8 mouse cellular contexts compared by ENCODE assay signal in genomic region chr14:30951154-30951825, GRCm38 (mm10). TPM values are rescaled to one million over a fixed set of nuclear protein-coding genes. Genes with fewer than 3 reads are reported as not detected.
DNase-seq lines count a peak whose midpoint lies in the region; ATAC-seq and TF ChIP-seq lines count a peak whose summit lies in the region.

TSS of gene Nek4 (plus strand) at chr14:30951377.

- H3K36me3 ChIP-seq in forebrain, embryonic 10.5 days (replicated peaks), result peaks cover 12% of the 10 kb centered on the region
- H3K36me3 ChIP-seq in heart, embryonic 15.5 days, result no peaks in the 10 kb centered on the region
- no peaks in the 10 kb centered on the region; the same call in 1 of the 2 replicates for H3K36me3 ChIP-seq in liver, embryonic 14.5 days (replicated peaks; ENCODE audit: control insufficient read depth, insufficient read depth, low read depth)
- no peaks in the 10 kb centered on the region for H3K36me3 ChIP-seq in neural tube, embryonic 11.5 days (ENCODE audit: control insufficient read depth, insufficient read depth, low read length)
- H3K36me3 ChIP-seq in stomach, postnatal 0 days (ENCODE audit: control insufficient read depth, insufficient read depth, low read length), result no peaks in the 10 kb centered on the region

- ATAC-seq in heart, embryonic 15.5 days (replicated peaks; ENCODE audit: insufficient number of reproducible peaks, insufficient read depth, low FRiP score, low read depth), result peak; percentile 99
- ATAC-seq in liver, embryonic 14.5 days (ENCODE audit: insufficient read depth), result peak; percentile 100
- peak; percentile 97 for ATAC-seq in neural tube, embryonic 11.5 days (ENCODE audit: insufficient read depth, low FRiP score, low TSS enrichment)
- peak; percentile 99 for ATAC-seq in stomach, postnatal 0 days (ENCODE audit: low FRiP score, low TSS enrichment)

- peak; percentile 96 for DNase-seq in CD8-positive naive resting alpha-beta T cell, adult 2 months (ENCODE audit: low read depth in 2 of 2, low spot score in 2 of 2)
- DNase-seq in c-Kit-positive CD71-negative TER-119-negative erythroid progenitor cells, embryonic 14.5 days (ENCODE audit: low read depth), result peak; percentile 89
- DNase-seq in forebrain, embryonic 10.5 days (ENCODE audit: extremely low spot score, low spot score), result peak; percentile 97
- DNase-seq in kidney, postnatal 25 days, result peak; percentile 95 to 98
- peak; percentile 93 for DNase-seq in liver, embryonic 14.5 days (ENCODE audit: low read depth in 3 of 3, low spot score in 3 of 3)
- DNase-seq in neural tube, embryonic 11.5 days (ENCODE audit: low spot score), result peak; percentile 95
- DNase-seq in stomach, postnatal 0 days (ENCODE audit: low spot score), result peak; percentile 96

- no peak for TF ChIP-seq EP300 in liver, embryonic 14.5 days (IDR thresholded peaks at IDR 0.05; ENCODE audit: low read depth)
- no peak for TF ChIP-seq EP300 in stomach, postnatal 0 days (optimal IDR thresholded peaks at IDR 0.05)

- peak within 1 kb of the TSS; percentile 86 for H3K27ac ChIP-seq in forebrain, embryonic 10.5 days
- H3K27ac ChIP-seq in heart, embryonic 15.5 days, result peak within 1 kb of the TSS; percentile 62; the same call in 1 of the 2 replicates
- H3K27ac ChIP-seq in liver, embryonic 14.5 days, result peak within 1 kb of the TSS; percentile 56
- 0 out of 2 replicates have a peak within 1 kb of the TSS, but pooled peaks have one; percentile 20 for H3K27ac ChIP-seq in neural tube, embryonic 11.5 days (ENCODE audit: low read depth, low read length)
- peak within 1 kb of the TSS; percentile 71 for H3K27ac ChIP-seq in stomach, postnatal 0 days (replicated peaks)

- peak; percentile 59 for TF ChIP-seq CTCF in liver, embryonic 14.5 days (IDR thresholded peaks at IDR 0.05; ENCODE audit: low read depth)
- peak; percentile 49 for TF ChIP-seq CTCF in stomach, postnatal 0 days (IDR thresholded peaks at IDR 0.05; ENCODE audit: low read depth)

- H3K4me3 ChIP-seq in forebrain, embryonic 10.5 days, result peak within 1 kb of the TSS; percentile 78
- H3K4me3 ChIP-seq in heart, embryonic 15.5 days, result peak within 1 kb of the TSS; percentile 85
- peak within 1 kb of the TSS; percentile 78 to 85 for H3K4me3 ChIP-seq in liver, embryonic 14.5 days (ENCODE audit: insufficient read depth in 1 of 2, low read depth in 2 of 2, low read length in 2 of 2)
- peak within 1 kb of the TSS; percentile 71 for H3K4me3 ChIP-seq in neural tube, embryonic 11.5 days (ENCODE audit: low read depth, low read length)
- peak within 1 kb of the TSS; percentile 75 for H3K4me3 ChIP-seq in stomach, postnatal 0 days (ENCODE audit: low read depth, low read length)

- under 1% methylated on average over 57 of the region's 57 CpGs for WGBS in forebrain, embryonic 10.5 days
- WGBS in heart, embryonic 15.5 days, result under 1% methylated on average over 57 of the region's 57 CpGs
- WGBS in liver, embryonic 14.5 days (ENCODE audit: insufficient replicate concordance), result under 1% methylated on average over 55 of the region's 57 CpGs
- under 1% methylated on average over 57 of the region's 57 CpGs for WGBS in neural tube, embryonic 11.5 days
- under 1% methylated on average over 57 of the region's 57 CpGs for WGBS in stomach, postnatal 0 days

- H3K4me2 ChIP-seq in heart, embryonic 15.5 days, result peak within 1 kb of the TSS; percentile 88
- peak within 1 kb of the TSS; percentile 87 for H3K4me2 ChIP-seq in liver, embryonic 14.5 days (ENCODE audit: low read depth)
- peak within 1 kb of the TSS; percentile 72 for H3K4me2 ChIP-seq in neural tube, embryonic 11.5 days (ENCODE audit: low read depth)
- peak within 1 kb of the TSS; percentile 86 for H3K4me2 ChIP-seq in stomach, postnatal 0 days (replicated peaks; ENCODE audit: low read depth)

- H3K9ac ChIP-seq in heart, embryonic 15.5 days, result peak within 1 kb of the TSS; percentile 78
- peak within 1 kb of the TSS; percentile 83 for H3K9ac ChIP-seq in liver, embryonic 14.5 days (replicated peaks)
- peak within 1 kb of the TSS; percentile 80 for H3K9ac ChIP-seq in neural tube, embryonic 11.5 days (ENCODE audit: low read length)
- H3K9ac ChIP-seq in stomach, postnatal 0 days (ENCODE audit: low read length), result peak within 1 kb of the TSS; percentile 73

- H3K9me3 ChIP-seq in forebrain, embryonic 10.5 days, result no peaks in the 10 kb centered on the region
- no peaks in the 10 kb centered on the region for H3K9me3 ChIP-seq in heart, embryonic 15.5 days (replicated peaks)
- no peaks in the 10 kb centered on the region for H3K9me3 ChIP-seq in liver, embryonic 14.5 days (ENCODE audit: control insufficient read depth, low read length)
- no peaks in the 10 kb centered on the region for H3K9me3 ChIP-seq in neural tube, embryonic 11.5 days (ENCODE audit: control insufficient read depth, low read length)
- no peaks in the 10 kb centered on the region for H3K9me3 ChIP-seq in stomach, postnatal 0 days (ENCODE audit: control insufficient read depth, low read length)

- H3K4me1 ChIP-seq in forebrain, embryonic 10.5 days, result peaks cover 16% of the 10 kb centered on the region
- H3K4me1 ChIP-seq in heart, embryonic 15.5 days (replicated peaks), result peaks cover 7% of the 10 kb centered on the region
- peaks cover 8 to 10% of the 10 kb centered on the region in 2 experiments for H3K4me1 ChIP-seq in liver, embryonic 14.5 days (replicated peaks; ENCODE audit: control insufficient read depth in 2 of 2, insufficient read depth in 2 of 2, low read length in 1 of 2)
- H3K4me1 ChIP-seq in neural tube, embryonic 11.5 days (ENCODE audit: control insufficient read depth, insufficient read depth, low read length), result 0 out of 2 replicates have a peak, but pooled peaks cover 4% of the 10 kb centered on the region
- H3K4me1 ChIP-seq in stomach, postnatal 0 days (replicated peaks; ENCODE audit: control insufficient read depth, insufficient read depth), result no peaks in the 10 kb centered on the region; the same call in 1 of the 2 replicates

- H3K27me3 ChIP-seq in forebrain, embryonic 10.5 days (ENCODE audit: poor library complexity, severe bottlenecking), result peaks cover 4% of the 10 kb centered on the region; the same call in 1 of the 2 replicates
- 0 out of 2 replicates have a peak, but pooled peaks cover 3% of the 10 kb centered on the region for H3K27me3 ChIP-seq in heart, embryonic 15.5 days
- H3K27me3 ChIP-seq in liver, embryonic 14.5 days (ENCODE audit: control insufficient read depth, insufficient read depth, low read length), result no peaks in the 10 kb centered on the region
- H3K27me3 ChIP-seq in neural tube, embryonic 11.5 days (ENCODE audit: control insufficient read depth, insufficient read depth, low read length), result no peaks in the 10 kb centered on the region
- H3K27me3 ChIP-seq in stomach, postnatal 0 days (ENCODE audit: control insufficient read depth, insufficient read depth, low read length), result no peaks in the 10 kb centered on the region

RNA-seq across cellular contexts. Expression of gene Nek4, which starts in this region (rescaled TPM):
- polyA plus RNA-seq in forebrain, embryonic 10.5 days (2016; fragmentation: Nextera tagmentation; extraction: Ambion mirVana), result 24.4 and 25.7 TPM in 2 replicates
- 5.4 and 7.3 TPM in 2 replicates for polyA plus RNA-seq in heart, embryonic 15.5 days (2015; fragmentation: Nextera tagmentation; extraction: Ambion mirVana)
- polyA plus RNA-seq in liver, embryonic 14.5 days (2012; rRNA removed), result 2.2 and 3.0 TPM in 2 replicates
- 2.6 and 3.7 TPM in 2 replicates for polyA plus RNA-seq in liver, embryonic 14.5 days (2014; fragmentation: Nextera tagmentation; extraction: Ambion mirVana)
- polyA plus RNA-seq in neural tube, embryonic 11.5 days (2014; fragmentation: Nextera tagmentation; extraction: Ambion mirVana), result 15.9 and 17.0 TPM in 2 replicates
- polyA plus RNA-seq in stomach, postnatal 0 days (2015; fragmentation: Nextera tagmentation; extraction: Ambion mirVana), result 4.1 and 4.2 TPM in 2 replicates

Comparison
In these comparisons a context has a peak if more than half of its experiments do, and no peak if none do; other contexts are left out.
1. Peak in every context shown above with its lines: DNase-seq, ATAC-seq, H3K4me3 ChIP-seq and H3K27ac ChIP-seq.
2. H3K27ac ChIP-seq: peak in every context shown above with its lines; median percentile 86 in forebrain, embryonic 10.5 days; 71 in stomach, postnatal 0 days; 62 in heart, embryonic 15.5 days; 56 in liver, embryonic 14.5 days; 20 in neural tube, embryonic 11.5 days.